Mouse (Mus musculus) layer of hippocampus, adult 6 months (tissue): Measurements from ENCODE around the gene Gm32687. TPM values are rescaled to one million over a fixed set of nuclear protein-coding genes. Genes with fewer than 3 reads are reported as not detected.

Experiments used
- long read RNA-seq, 2 experiments: library from polyadenylated mRNA; unstranded; transcript quantifications; one replicate each; pipeline ENCODE4 v2.0.0; 2019 to 2020
- polyA plus RNA-seq: library from polyadenylated mRNA; unstranded; fragments of <200 nt; fragmentation: Nextera tagmentation; gene quantifications from 2 replicates; pipeline ENCODE4 v1.2.3, GENCODE M21; 2021

Gene Gm32687
- polyA plus RNA-seq: 3.1 TPM in 2 replicates
- long read RNA-seq, experiment 1, transcript Gm32687-201 (4 exons, 2,379 nt): major isoform, 8 of 11 reads
- long read RNA-seq, experiment 1, partial matches to known transcripts: 0 of 11 reads
- long read RNA-seq, experiment 1, other reads (novel, unspliced or antisense): 3 of 11 reads
- long read RNA-seq, experiment 2, transcript Gm32687-201 (4 exons, 2,379 nt): major isoform, 20 of 35 reads
- long read RNA-seq, experiment 2, partial matches to known transcripts: 0 of 35 reads
- long read RNA-seq, experiment 2, other reads (novel, unspliced or antisense): 15 of 35 reads

DNA sequence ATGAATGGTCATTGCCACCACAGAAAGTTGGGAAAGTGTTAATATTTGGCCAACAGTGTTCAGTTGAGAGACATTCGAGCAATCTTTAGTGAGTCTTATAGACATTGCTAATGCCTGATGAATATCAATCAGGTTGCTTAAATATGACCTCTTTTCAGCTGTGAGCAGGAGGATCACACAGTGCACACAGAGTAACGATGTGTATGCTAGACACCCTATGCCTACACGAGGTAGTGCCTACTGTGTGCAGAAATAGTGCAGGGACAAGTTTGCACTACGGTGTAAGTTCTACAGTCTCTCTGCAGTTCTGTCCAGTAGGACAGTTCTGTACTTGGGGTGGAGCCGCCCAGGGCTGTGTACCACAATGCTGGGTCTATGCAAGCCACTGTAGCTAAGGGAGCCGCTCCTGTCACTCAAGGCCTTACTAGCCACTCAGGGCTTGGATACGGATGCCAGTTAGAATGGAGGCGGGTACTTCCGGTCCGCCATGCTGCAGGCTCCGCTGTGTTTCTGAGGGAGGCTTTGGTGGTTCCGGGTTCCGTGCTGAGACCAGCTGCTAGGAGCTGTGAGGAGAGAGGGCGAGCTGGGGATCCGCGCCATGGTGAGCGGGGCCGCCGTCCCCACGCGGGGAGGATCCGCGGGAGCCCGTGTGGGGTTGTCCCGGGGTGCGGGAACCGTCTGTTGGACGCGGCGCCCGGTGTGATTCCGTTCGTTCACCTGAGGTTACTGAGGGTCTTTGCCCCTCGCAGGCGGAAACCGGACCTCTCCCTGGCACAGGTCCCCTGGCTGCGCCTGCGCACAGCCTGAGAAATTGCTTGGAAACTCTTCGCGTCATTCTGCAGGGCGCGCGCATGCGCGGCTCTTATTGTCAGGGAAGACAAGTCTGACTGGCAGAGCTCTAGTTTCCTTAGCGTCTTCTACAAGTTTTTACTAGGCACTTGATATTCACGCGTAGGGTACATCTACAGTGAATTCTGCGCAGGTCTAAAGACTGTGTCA lies at the start of gene Gm32687:
TSS of gene Gm32687 (plus strand) at position 526 of the 999 bp plus-strand sequence.

DNA sequence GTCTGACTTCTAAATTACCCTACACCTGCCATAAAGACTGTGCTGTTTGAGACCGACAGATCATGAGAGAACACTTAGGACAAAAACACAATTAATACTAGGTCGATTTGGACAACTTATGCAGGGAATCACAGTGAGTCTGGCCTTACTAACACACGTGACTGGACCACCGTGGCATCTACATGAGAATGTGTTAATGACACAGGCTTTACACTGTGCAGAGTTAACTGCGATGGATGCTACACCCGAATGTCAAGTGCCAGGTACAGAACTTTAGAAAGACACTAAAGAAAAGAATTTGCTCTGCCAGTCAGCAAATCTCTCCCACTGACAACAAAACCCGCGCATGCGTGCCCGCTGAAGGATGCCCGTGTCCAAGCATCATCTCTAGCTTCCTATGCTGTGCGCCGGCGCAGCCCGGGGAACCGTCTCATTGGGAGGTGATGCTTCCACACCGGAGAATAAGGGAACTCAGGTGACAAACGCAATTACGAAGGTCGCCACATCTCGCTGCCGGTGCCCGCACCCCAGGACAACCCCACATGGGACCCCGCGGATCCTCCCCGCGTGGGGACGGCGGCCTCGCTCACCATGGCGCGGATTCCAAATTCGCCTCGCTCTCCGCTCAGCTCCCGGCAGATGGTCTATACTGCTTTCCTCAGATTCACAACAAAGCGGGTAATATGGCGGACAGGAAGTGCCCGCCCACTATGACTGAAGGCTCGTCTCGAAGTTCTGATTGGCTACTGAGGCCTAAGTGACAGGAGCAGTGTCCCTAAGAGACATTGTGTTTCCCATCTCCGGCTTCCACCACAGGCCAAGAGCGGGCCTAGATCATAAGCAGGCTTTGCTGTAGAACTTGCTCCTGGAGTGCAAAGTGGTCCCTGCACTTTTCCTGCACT lies 66.4 kb downstream of the Gm32687 start, which contains the start of gene Zfp781:
TSS of gene Zfp781 (minus strand) at position 639 of the 902 bp plus-strand sequence.

Other genes starting within 250 kb of the Gm32687 start
- gene Sirt6, start 236.1 kb upstream of the Gm32687 start, polyA plus RNA-seq: 24.3 and 28.2 TPM in 2 replicates
- 22.5 and 26.2 TPM in 2 replicates for gene Ankrd24, start 235.4 kb upstream of the Gm32687 start, polyA plus RNA-seq
- 1.5 and 1.7 TPM in 2 replicates for gene Gm10778, start 214.9 kb upstream of the Gm32687 start, polyA plus RNA-seq
- gene Zfp433, start 159.1 kb upstream of the Gm32687 start, polyA plus RNA-seq: 4.8 and 7.5 TPM in 2 replicates
- 4.8 and 5.4 TPM in 2 replicates for gene Gm3055, start 92.8 kb upstream of the Gm32687 start, polyA plus RNA-seq
- 0.65 and 0.90 TPM in 2 replicates for gene Gm4767, start 51.7 kb upstream of the Gm32687 start, polyA plus RNA-seq
- 0.84 and 2.0 TPM in 2 replicates for gene Zfp781, start 66.5 kb downstream of the Gm32687 start, polyA plus RNA-seq
- 3.1 and 4.9 TPM in 2 replicates for gene Zfp873, start 184.2 kb downstream of the Gm32687 start, polyA plus RNA-seq
- 1.2 and 1.8 TPM in 2 replicates for gene BC024063, start 219.4 kb downstream of the Gm32687 start, polyA plus RNA-seq